Mouse (Mus musculus) thymus, adult 2 months (tissue): ENCODE results near the gene Igflr1.

Experiments
- CTCF ChIP-seq: fragments of 200-500 bp; IDR thresholded peaks from 2 replicates; pipeline ENCODE4 v1.5.1; 2012; ENCODE audit warnings: mild to moderate bottlenecking, control low read depth, low read length, moderate library complexity, borderline replicate concordance; ENCODE audit not compliant: control insufficient read depth, poor library complexity, insufficient read depth; ENCODE audit errors: extremely low read depth
- POLR2A ChIP-seq: fragments of 200-500 bp; IDR thresholded peaks from 2 replicates; pipeline ENCODE4 v1.6.1; 2012; ENCODE audit warnings: mild to moderate bottlenecking, low read length, control low read depth, moderate library complexity; ENCODE audit not compliant: control insufficient read depth, poor library complexity, insufficient read depth; ENCODE audit errors: extremely low read depth

DNA sequence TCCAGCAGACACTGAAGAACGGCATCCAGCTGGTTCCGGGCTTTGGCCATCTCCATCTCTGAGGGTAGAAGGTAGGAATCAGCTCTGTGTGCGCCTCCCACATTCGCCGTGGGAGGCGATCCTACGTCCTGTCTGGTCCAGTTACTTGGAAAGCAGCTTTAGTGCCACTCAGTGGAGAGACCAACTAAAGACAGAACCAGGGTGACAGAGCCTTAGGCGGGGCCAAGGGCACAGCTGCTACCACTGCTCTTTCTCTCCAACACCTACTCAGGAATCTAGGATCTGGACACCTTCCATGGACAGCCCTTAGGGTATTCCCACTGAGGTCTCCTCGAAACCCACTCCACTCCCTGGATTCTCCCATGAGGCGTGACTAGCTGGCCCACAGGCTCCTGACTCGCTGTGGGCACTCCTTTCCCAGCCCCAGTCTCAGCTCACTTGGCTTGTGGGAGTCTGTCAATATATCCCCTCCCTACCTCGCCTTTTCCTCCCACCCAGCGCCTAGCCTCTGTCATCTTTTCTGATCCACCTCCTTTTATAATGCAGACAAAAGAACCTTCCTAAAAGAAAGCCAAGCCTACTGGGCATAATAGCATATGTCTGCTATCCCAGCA is 7.2 kb upstream of the Igflr1 start:
- TF ChIP-seq POLR2A, result no peak
- no peak for TF ChIP-seq CTCF
